Mouse (Mus musculus) cortical plate, adult 2 months (tissue): Measurements from ENCODE around the gene Aoc2.

ENCODE experiments used
- CTCF ChIP-seq: fragments of 200-500 bp; IDR thresholded peaks from 2 replicates; pipeline ENCODE4 v1.5.1; 2011; ENCODE audit warnings: mild to moderate bottlenecking, control low read depth, low read length; ENCODE audit not compliant: insufficient read depth; ENCODE audit errors: extremely low read depth
- POLR2A ChIP-seq: fragments of 200-500 bp; IDR thresholded peaks from 2 replicates; pipeline ENCODE4 v1.6.1; 2011; ENCODE audit warnings: mild to moderate bottlenecking, low read length, control low read depth; ENCODE audit not compliant: insufficient read depth; ENCODE audit errors: extremely low read depth

DNA sequence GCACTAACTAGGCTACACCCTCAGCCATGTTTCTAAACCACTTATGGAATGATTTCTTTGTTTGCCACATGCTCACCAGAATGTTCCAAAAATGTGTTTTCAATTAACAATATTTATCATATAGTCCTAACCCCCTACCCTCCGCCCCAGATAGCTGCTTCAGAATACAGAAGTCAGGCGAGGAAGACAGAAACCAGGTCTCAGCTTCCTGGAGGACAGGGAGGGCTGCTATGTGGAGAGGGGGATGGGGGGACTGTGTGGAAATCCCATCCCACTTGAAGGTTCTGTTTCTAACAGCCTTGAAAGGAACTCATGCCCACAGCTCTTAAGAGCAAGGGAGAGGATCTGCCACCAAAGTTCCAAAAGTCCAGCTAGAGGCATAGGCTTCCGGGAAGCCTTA is 24.4 kb downstream of the Aoc2 start:
- TF ChIP-seq CTCF: no peak
- no peak for TF ChIP-seq POLR2A
